Mouse (Mus musculus) stomach, embryonic 16.5 days (tissue): ENCODE results near the gene Hba-x. TPM values are rescaled to one million over a fixed set of nuclear protein-coding genes. Genes with fewer than 3 reads are reported as not detected.
A peak's percentile ranks its signal among the peaks of the same experiment; 100 is the strongest.

Experiments used
- ATAC-seq: fragments of 200-750 bp; cut with Nextera tagmentation; 2 replicates; pipeline ENCODE4 v1.8.0; 2017; ENCODE audit warnings: moderate number of reproducible peaks, moderate TSS enrichment; ENCODE audit not compliant: insufficient read depth, low FRiP score
- H3K27ac ChIP-seq: fragments of 300-500 bp; sonication (generic); 2 replicates; pipeline ENCODE4 v1.5.1; 2014; ENCODE audit warnings: low read length
- H3K27me3 ChIP-seq: fragments of 300-500 bp; sonication (generic); 2 replicates; pipeline ENCODE4 v1.6.1; 2014; ENCODE audit warnings: low read length, control low read depth, mixed read lengths; ENCODE audit not compliant: control insufficient read depth, insufficient read depth
- H3K36me3 ChIP-seq: fragments of 300-500 bp; sonication (generic); 2 replicates; pipeline ENCODE4 v1.6.1; 2014; ENCODE audit warnings: low read length; ENCODE audit not compliant: control insufficient read depth, insufficient read depth
- H3K4me1 ChIP-seq: fragments of 300-500 bp; sonication (generic); 2 replicates; pipeline ENCODE4 v1.6.1; 2014; ENCODE audit warnings: low read length, control low read depth, mixed read lengths; ENCODE audit not compliant: control insufficient read depth, insufficient read depth
- H3K4me2 ChIP-seq: fragments of 300-500 bp; sonication (generic); 2 replicates; pipeline ENCODE4 v1.6.1; 2014; ENCODE audit warnings: low read depth, low read length, mixed read lengths
- H3K4me3 ChIP-seq: fragments of 300-500 bp; sonication (generic); replicated peaks from 2 replicates; pipeline ENCODE4 v1.5.1; 2014; ENCODE audit warnings: mild to moderate bottlenecking, low read length
- H3K9ac ChIP-seq: fragments of 300-500 bp; sonication (generic); 2 replicates; pipeline ENCODE4 v1.6.1; 2014; ENCODE audit warnings: low read length
- H3K9me3 ChIP-seq: fragments of 300-500 bp; sonication (generic); replicated peaks from 2 replicates; pipeline ENCODE4 v1.6.1; 2016; ENCODE audit warnings: low read length, control low read depth; ENCODE audit not compliant: control insufficient read depth
- WGBS: fragments of 180-500 bp; shearing (Covaris S2); extraction: QIAGEN DNeasy Blood & Tissue Kit; methylation state at CpG from one replicate; pipeline ENCODE4 v1.1.7; 2014; 5-methylcytosine and 5-hydroxymethylcytosine counted together
- polyA plus RNA-seq: library from polyadenylated mRNA; unstranded; fragments of >200 nt; fragmentation: Nextera tagmentation; extraction: Ambion mirVana; gene quantifications from 2 replicates; pipeline ENCODE4 v1.2.1, GENCODE M21; 2015

Gene Hba-x
- polyA plus RNA-seq = 11.6 and 16.3 TPM in 2 replicates

DNA sequence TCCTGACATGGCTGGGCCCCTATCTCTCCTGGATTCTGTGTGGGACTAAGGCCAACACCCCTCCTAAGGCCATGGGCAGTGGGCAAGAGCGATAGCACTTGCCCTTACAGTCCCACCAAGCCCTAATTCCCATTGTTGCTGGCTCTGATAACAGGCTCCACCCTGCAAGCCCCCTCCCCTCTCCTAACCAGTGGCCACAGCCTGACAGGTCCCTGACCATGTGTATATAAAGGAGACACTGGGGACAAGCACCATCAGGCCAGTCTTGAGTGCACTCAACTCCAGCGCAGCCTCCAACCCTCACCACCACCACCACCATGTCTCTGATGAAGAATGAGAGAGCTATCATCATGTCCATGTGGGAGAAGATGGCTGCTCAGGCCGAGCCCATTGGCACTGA is at the start of gene Hba-x:
Gene Hba-x (plus strand): TSS at position 54 of the 400 bp plus-strand sequence.
- 79% methylated on average over 3 of the region's 3 CpGs for WGBS
- Histone ChIP-seq H3K27me3 (no peaks in the 10 kb centered on the region), H3K4me2 (no peak within 1 kb of the TSS), H3K36me3 (no peaks in the 10 kb centered on the region), H3K9ac (no peak within 1 kb of the TSS), H3K4me3 (no peak within 1 kb of the TSS), H3K4me1 (no peaks in the 10 kb centered on the region), H3K27ac (no peak within 1 kb of the TSS), H3K9me3 (no peaks in the 10 kb centered on the region)
- no peak for ATAC-seq

DNA sequence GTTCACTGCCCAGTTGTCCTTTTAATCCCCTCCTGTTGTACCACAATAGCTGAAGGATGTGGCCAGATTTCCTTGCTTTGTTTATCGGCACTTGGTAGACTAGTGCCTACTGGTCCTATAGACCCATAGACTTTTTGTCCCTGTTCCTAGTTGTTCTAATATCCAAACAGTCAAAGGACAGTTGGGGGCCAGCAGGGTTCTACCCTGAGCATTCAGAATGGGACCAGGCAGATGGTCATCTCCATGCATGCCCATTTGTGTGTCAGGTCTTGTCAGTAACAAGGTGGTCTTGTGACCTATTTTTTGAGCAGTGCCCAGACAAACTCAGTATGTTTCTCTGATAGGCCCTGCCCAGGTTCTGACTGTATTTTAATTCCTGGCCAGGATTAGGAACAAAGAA is 49.2 kb upstream of the Hba-x start:
- H3K4me1 ChIP-seq = peaks cover 40% of the 10 kb centered on the region
- H3K27ac ChIP-seq = peak overlapping the region; percentile 95
- peak overlapping the region; percentile 79 for H3K4me3 ChIP-seq
- 33% methylated on average over 1 of the region's 1 CpGs for WGBS
- peaks cover 8% of the 10 kb centered on the region; the same call in 1 of the 2 replicates for H3K36me3 ChIP-seq
- H3K4me2 ChIP-seq = peak overlapping the region; percentile 90
- no peak for ATAC-seq
- H3K27me3 ChIP-seq = no peaks in the 10 kb centered on the region
- no peaks in the 10 kb centered on the region for H3K9me3 ChIP-seq
- H3K9ac ChIP-seq = peak overlapping the region; percentile 88

DNA sequence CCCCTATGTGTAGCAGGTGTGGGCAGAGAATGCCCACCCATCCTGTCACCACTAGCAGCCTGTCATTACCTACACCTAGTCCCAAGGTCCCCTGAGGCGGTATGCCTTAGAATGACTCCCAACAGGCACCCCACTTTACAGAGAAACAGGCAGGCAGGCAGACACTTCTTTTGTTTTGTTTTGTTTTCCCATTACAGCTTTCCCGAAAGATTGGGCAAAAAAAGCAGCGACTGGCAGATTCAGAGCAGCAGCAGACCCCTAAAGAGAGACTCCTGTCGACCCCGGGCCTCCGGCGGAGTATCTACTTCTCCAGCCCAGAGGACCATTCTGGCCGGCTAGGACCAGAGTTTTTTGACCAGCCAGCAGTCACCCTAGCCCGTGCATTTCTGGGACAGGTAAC is 48.6 kb upstream of the Hba-x start:
- H3K4me1 ChIP-seq = peaks cover 36% of the 10 kb centered on the region
- peak overlapping the region; percentile 88; the same call in 1 of the 2 replicates for H3K9ac ChIP-seq
- H3K4me2 ChIP-seq = peak overlapping the region; percentile 90; the same call in 1 of the 2 replicates
- H3K4me3 ChIP-seq = no peak overlapping the region
- WGBS = 86% methylated on average over 9 of the region's 9 CpGs
- H3K36me3 ChIP-seq = peaks cover 8% of the 10 kb centered on the region; the same call in 1 of the 2 replicates
- ATAC-seq = no peak
- H3K27me3 ChIP-seq = no peaks in the 10 kb centered on the region
- H3K27ac ChIP-seq = no peak overlapping the region
- H3K9me3 ChIP-seq = no peaks in the 10 kb centered on the region

DNA sequence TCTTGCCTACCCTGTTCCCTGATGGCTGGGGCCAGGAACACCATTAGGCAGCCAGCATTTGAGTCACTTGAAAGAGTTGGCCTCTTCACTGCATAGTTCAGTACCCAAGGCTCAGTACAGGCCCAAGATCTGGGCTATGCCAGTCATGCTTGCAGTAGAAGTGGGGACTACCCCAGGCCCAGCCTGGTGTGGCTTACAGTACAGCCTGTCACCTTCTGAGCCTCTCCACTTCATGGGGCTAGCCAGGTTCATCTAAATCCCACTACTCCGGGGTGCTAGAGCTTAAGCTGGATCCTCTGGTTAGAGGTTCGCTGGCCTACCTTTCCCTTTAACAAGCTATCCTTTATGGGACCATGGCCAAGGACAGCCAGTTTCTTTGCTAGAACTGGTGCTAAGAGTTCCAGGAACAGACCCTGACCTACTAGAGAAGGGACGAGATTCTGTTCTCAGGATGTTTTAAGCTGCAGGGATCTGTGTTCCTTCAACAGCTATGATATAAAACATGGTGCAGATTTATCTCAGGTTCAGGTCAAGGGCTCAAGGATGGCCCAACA is 47.8 kb upstream of the Hba-x start:
- no peak for ATAC-seq
- Histone ChIP-seq H3K4me2 (no peak overlapping the region), H3K27me3 (no peaks in the 10 kb centered on the region), H3K36me3 (peaks cover 8% of the 10 kb centered on the region; the same call in 1 of the 2 replicates), H3K4me1 (peaks cover 29% of the 10 kb centered on the region), H3K9me3 (no peaks in the 10 kb centered on the region), H3K4me3 (no peak overlapping the region), H3K27ac (no peak overlapping the region), H3K9ac (no peak overlapping the region)
- 83% methylated on average over 3 of the region's 3 CpGs for WGBS

DNA sequence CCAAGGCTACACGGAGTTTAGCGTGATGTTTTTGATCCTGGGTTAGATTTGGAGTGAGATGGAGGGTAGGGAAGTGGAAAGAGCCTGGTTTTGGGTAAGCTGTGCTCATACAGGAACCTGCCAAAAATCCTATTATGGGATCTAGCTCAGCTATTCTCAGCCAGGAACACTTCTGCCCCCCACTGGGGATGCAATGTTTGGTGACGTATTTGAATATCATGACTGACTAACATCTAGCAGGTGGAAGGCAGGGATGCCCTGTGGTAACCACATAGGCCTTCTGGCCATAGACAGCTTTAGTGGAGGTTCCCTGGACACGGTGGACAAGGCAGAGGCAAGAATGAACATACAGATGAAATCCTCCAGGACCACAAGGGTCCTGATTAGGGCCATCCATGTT is 46.0 kb upstream of the Hba-x start:
- Histone ChIP-seq H3K9ac (no peak overlapping the region), H3K9me3 (no peaks in the 10 kb centered on the region), H3K4me2 (no peak overlapping the region), H3K27ac (no peak overlapping the region), H3K4me1 (peaks cover 24% of the 10 kb centered on the region), H3K4me3 (no peak overlapping the region), H3K27me3 (no peaks in the 10 kb centered on the region), H3K36me3 (peaks cover 8% of the 10 kb centered on the region; the same call in 1 of the 2 replicates)
- ATAC-seq = no peak
- 82% methylated on average over 4 of the region's 4 CpGs for WGBS

DNA sequence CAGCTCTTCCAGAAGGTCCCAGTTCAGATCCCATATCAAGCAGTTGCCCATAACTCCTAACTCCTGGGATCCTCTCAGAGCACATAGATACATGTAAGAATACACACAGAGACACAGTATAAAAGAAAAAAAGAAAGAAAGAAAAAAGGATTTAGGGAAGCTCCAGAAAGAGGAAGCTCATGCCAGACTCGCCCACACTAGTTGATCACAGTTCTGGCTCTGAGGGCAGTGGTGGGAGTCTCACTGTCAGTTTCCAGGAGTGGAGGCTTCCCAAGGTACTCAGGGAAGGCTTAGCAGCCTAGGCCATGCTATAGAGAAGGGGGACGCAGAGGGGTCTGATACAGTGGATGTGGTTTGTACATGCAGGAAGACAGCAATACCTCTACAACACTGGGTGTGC is 45.1 kb upstream of the Hba-x start:
- H3K9ac ChIP-seq = no peak overlapping the region
- H3K9me3 ChIP-seq = no peaks in the 10 kb centered on the region
- H3K36me3 ChIP-seq = peaks cover 8% of the 10 kb centered on the region; the same call in 1 of the 2 replicates
- H3K4me1 ChIP-seq = peaks cover 23% of the 10 kb centered on the region
- 84% methylated on average over 2 of the region's 2 CpGs for WGBS
- no peak overlapping the region for H3K4me2 ChIP-seq
- no peak for ATAC-seq
- no peaks in the 10 kb centered on the region for H3K27me3 ChIP-seq
- no peak overlapping the region for H3K27ac ChIP-seq
- no peak overlapping the region for H3K4me3 ChIP-seq

DNA sequence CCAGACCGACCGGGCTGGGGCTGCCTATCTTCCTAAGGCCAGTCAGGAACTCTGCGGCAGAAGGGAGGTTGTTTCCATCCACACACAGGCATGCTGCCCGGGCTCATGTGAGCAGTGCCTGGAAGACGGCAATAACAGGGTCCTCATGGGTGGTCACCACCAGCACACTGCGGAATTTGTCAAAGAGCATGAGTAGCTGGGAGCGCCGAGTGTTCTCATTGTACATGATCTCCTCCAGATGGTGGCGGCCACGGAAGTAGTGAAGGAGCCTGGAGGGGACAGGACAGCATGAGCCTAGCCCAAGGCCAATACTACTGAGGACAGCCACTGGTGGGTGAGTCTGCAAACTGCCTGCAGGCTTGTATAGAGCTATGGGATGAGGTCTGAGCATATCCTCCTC is 43.4 kb upstream of the Hba-x start:
- H3K4me1 ChIP-seq = peaks cover 19% of the 10 kb centered on the region
- 70% methylated on average over 10 of the region's 10 CpGs for whole genome bisulfite sequencing
- no peaks in the 10 kb centered on the region for H3K9me3 ChIP-seq
- no peak overlapping the region for H3K4me3 ChIP-seq
- no peak overlapping the region for H3K27ac ChIP-seq
- no peaks in the 10 kb centered on the region for H3K27me3 ChIP-seq
- peaks cover 8% of the 10 kb centered on the region; the same call in 1 of the 2 replicates for H3K36me3 ChIP-seq
- peak; percentile 23; the same call in 1 of the 2 replicates for ATAC-seq
- H3K4me2 ChIP-seq = no peak overlapping the region
- no peak overlapping the region for H3K9ac ChIP-seq

DNA sequence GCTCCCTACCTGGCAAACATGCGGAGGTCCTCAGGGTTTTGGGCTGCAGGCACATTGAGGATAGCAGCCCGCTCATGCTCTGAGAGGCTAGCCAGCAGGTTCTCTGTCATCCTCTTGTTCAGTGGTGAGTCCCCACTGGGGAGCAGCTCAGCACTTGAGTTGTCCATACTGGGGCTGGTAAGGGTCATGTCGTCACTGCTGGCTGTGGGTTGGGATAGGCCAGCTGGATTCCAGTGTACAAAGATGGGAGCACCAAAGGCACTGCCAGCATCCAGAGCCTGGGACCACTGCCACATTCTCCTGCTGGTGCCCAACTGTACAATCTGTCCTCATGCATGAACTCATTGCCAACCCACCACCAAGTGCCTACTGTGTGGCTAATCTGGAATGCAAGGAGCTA is 42.3 kb upstream of the Hba-x start:
- WGBS = 95% methylated on average over 3 of the region's 3 CpGs

DNA sequence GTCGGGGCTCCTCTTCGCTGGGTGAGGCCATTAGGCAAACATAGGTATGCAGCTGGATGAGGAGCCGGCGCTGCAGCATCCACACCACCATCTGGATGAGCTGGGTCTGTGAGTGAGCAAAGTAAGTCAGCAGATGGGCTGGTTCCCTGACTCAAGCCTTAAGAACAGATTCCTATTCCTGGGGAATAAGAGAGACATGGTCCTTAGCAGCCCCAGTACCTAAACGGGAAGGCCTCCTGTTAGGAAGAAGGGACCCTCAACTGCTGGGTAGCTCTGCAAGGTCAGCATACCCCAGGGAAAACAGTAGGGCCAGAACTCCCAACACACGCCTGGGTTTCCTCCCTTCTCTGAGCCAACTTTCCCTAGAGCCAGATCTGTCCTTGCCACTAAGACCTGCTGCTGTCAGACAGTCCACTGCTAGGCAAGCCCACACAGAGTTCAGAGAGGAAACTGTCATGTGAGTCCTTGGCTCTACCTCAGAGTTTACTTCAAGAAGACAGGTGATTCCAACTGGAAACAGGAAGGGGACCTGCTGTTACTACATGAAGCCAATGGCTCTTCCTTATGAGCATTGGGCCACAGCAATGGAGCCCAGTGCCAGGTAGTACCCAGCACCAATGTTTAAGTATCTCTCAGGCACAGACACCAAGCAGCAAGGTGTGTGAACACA is 41.2 kb upstream of the Hba-x start:
- Histone ChIP-seq H3K4me1 (peaks cover 19% of the 10 kb centered on the region), H3K27me3 (no peaks in the 10 kb centered on the region), H3K4me2 (no peak overlapping the region), H3K9me3 (no peaks in the 10 kb centered on the region), H3K27ac (peak overlapping the region; percentile 79), H3K9ac (peak overlapping the region; percentile 33; the same call in 1 of the 2 replicates), H3K36me3 (0 out of 2 replicates have a peak, but pooled peaks cover 10% of the 10 kb centered on the region), H3K4me3 (no peak overlapping the region)
- 84% methylated on average over 6 of the region's 6 CpGs for WGBS
- no peak for ATAC-seq

More for the DNA sequence above, 42.3 kb upstream of the Hba-x start:
- ATAC-seq = no peak
- Histone ChIP-seq H3K4me2 (no peak overlapping the region), H3K4me1 (peaks cover 19% of the 10 kb centered on the region), H3K27ac (no peak overlapping the region), H3K27me3 (no peaks in the 10 kb centered on the region), H3K9me3 (no peaks in the 10 kb centered on the region), H3K36me3 (0 out of 2 replicates have a peak, but pooled peaks cover 8% of the 10 kb centered on the region), H3K9ac (no peak overlapping the region), H3K4me3 (no peak overlapping the region)
